Mouse (Mus musculus) MEL (cell line): ENCODE results near the gene Ppp1r1c.

Experiments used
- CHD2 ChIP-seq: IDR thresholded peaks from 2 replicates; pipeline ENCODE4 v1.6.1; 2011; ENCODE audit warnings: low read length, improper control_type of control experiment
- CTCF ChIP-seq, 3 experiments: IDR thresholded peaks in 2 of 3; conservative IDR thresholded peaks in 1 of 3; 2 replicates each; pipeline ENCODE4 v1.5.1; 2011 to 2012; ENCODE audit warnings: low read length in 3 of 3, low read depth in 2 of 3, mild to moderate bottlenecking in 2 of 3, improper control_type of control experiment in 1 of 3, inconsistent platforms in 1 of 3, mixed read lengths in 1 of 3, moderate library complexity in 1 of 3; ENCODE audit not compliant: control insufficient read depth in 1 of 3, insufficient read depth in 1 of 3, poor library complexity in 1 of 3, severe bottlenecking in 1 of 3
- EP300 ChIP-seq, 2 experiments: IDR thresholded peaks; 2 replicates each; pipeline ENCODE4 v1.6.1; 2011; ENCODE audit warnings: improper control_type of control experiment in 2 of 2, low read length in 2 of 2, low read depth in 1 of 2, mild to moderate bottlenecking in 1 of 2
- RAD21 ChIP-seq: IDR thresholded peaks from 2 replicates; pipeline ENCODE4 v1.6.1; 2011; ENCODE audit warnings: mild to moderate bottlenecking, low read depth, low read length, improper control_type of control experiment

DNA sequence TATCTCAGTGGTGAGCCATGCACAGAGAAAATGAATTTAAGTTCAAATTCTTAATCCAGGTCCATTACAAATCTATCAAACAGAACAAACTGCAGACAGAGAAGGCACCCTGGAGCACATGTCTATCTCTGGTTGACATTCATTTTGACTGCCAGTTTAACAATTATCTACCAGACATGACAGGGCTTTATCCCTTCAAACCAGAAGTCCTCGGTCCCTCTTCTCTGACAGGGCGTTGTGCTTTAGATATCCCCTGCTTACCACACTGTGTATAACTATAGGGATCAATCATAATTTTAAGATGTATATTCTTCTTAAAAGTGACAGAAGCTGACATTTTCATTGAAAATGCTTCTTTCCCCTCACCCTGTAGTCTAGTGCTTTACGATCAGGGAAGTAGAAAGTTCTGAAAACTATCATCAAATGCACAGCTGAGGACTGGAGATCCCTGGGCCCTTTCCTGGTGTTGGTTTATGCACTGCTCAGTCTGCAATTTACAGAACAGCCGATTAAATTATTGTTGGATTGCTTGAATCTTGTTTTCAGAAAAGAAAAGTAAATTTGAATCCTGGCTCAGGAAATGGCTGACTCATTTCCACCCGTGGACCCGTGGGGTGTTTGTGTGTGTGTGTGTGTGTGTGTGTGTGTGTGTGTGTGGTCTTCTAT, 55.3 kb downstream of the Ppp1r1c start:
- no peak for TF ChIP-seq RAD21
- TF ChIP-seq CTCF (IDR thresholded peaks at IDR 0.05 in 2 of 3, conservative IDR thresholded peaks at IDR 0.05 in 1 of 3; ENCODE audit: control insufficient read depth in 1 of 3, insufficient read depth in 1 of 3, low read depth in 2 of 3, low read length in 3 of 3, poor library complexity in 1 of 3, severe bottlenecking in 1 of 3), result no peak
- no peak for TF ChIP-seq CHD2
- TF ChIP-seq EP300 (IDR thresholded peaks at IDR 0.05; ENCODE audit: low read depth in 1 of 2, low read length in 2 of 2), result peak; percentile 83 to 88
